Mouse (Mus musculus) heart, adult 18-20 months (tissue): ENCODE results near the gene Rpp25l. TPM values are rescaled to one million over a fixed set of nuclear protein-coding genes. Genes with fewer than 3 reads are reported as not detected.

Experiments used
- DNase-seq, 2 experiments: peaks; one replicate each; pipeline ENCODE4 v3.0.0; 2021 to 2022; ENCODE audit warnings: mixed read lengths in 1 of 2
- total RNA-seq, 2 experiments: library from RNA; stranded (reverse); gene quantifications; 2 replicates each; pipeline ENCODE4 v1.2.3; 2021

Gene Rpp25l
- total RNA-seq, 2 experiments from 2014 or later: 35.0 to 37.3 TPM

GRCm38 (mm10) chr4:41671500-41671899 is 41.8 kb downstream of the Rpp25l start:
- no peak for DNase-seq

GRCm38 (mm10) chr4:41670836-41671235 is 42.5 kb downstream of the Rpp25l start:
- DNase-seq: no peak

DNA sequence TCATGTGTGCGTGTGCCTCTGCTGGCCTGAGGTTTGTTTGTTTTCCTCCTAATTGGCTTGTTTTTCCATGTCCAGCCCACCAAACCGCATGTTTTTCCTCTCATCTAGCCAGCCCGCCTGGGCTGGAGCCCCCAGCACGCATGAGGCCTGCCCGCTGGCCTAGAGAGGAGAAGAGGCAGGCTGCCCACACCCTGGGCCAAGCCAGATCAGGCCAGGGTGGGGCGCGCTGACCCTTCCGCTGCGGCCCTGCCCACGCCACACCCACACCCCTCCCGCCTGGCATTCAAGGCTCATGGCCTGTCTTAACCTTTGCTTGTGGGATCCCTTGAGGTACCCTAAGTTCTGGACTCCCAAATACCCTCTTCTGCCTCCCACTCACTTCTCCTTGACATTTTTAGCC is 46.7 kb downstream of the Rpp25l start:
- peak in 1 of 2 experiments; percentile 17 for DNase-seq

- no peak for DNase-seq
These were observed 48.2 kb downstream of the Rpp25l start for GRCm38 (mm10) chr4:41665009-41665675.

- DNase-seq: no peak
These were observed 48.8 kb downstream of the Rpp25l start for GRCm38 (mm10) chr4:41664533-41664932.

- DNase-seq: no peak
These were observed 49.7 kb downstream of the Rpp25l start for GRCm38 (mm10) chr4:41663614-41664013.

DNA sequence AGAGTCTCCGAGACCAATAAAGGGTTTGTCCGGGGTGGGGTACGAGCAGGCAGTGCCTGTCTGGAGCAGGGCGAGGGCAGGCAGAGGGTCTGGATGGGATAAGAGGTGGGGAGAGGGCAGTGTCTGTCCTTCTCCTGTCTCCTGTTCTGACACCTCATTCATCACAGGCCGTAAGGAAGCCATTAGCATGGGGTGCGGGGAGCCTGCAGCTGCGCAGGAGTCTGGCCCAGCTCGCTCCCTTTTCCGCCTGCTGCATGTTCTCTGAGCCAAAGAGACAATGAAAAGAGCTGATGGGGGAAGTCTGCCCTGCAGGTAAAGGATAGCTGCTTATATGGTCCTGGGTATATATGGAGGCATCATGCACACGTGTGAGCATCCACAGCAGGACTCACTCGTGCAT is 50.6 kb downstream of the Rpp25l start:
- no peak for DNase-seq

Other genes with a start within 250 kb of the Rpp25l start
- under 1 TPM; 0.45 to 0.46 TPM for gene Kif24, start 248.6 kb downstream of the Rpp25l start, total RNA-seq
- gene Nudt2, start 248.4 kb downstream of the Rpp25l start, total RNA-seq: 10 to 100 TPM; 30.6 to 35.9 TPM
- gene AI464131, start 210.5 kb downstream of the Rpp25l start, total RNA-seq: 10 to 100 TPM; 12.0 to 13.2 TPM
- under 1 TPM in 1 of 2 experiments, not detected in 1; 0.87 TPM for gene 1110017D15Rik, start 196.2 kb downstream of the Rpp25l start, total RNA-seq
- 10 to 100 TPM; 11.3 to 12.8 TPM for gene Fam219a, start 144.0 kb downstream of the Rpp25l start, total RNA-seq
- gene Dnaic1, start 143.8 kb downstream of the Rpp25l start, total RNA-seq: 1 to 10 TPM; 2.7 to 3.8 TPM
- 10 to 100 TPM in 1 of 2 experiments, 1 to 10 TPM in 1; 9.7 to 11.0 TPM for gene Enho, start 73.2 kb downstream of the Rpp25l start, total RNA-seq
- 1 to 10 TPM; 3.3 to 4.4 TPM for gene Cntfr, start 16.4 kb downstream of the Rpp25l start, total RNA-seq
- 100 to 1,000 TPM; 105 TPM for gene Il11ra1, start 13.5 kb downstream of the Rpp25l start, total RNA-seq
- gene Dctn3, start 9.6 kb upstream of the Rpp25l start, total RNA-seq: 10 to 100 TPM; 70.4 to 79.1 TPM
- gene Arid3c, start 17.6 kb upstream of the Rpp25l start, total RNA-seq: not detected
- 10 to 100 TPM; 50.8 to 55.4 TPM for gene Galt, start 41.7 kb upstream of the Rpp25l start, total RNA-seq
- 10 to 100 TPM; 17.8 to 20.9 TPM for gene Sigmar1, start 42.6 kb upstream of the Rpp25l start, total RNA-seq
- gene Ccl27a, start 60.7 kb upstream of the Rpp25l start, total RNA-seq: 10 to 100 TPM; 16.6 to 17.9 TPM
- gene Gm21541, start 190.1 kb upstream of the Rpp25l start, total RNA-seq: not detected
- under 1 TPM; 0.57 to 0.59 TPM for gene Gm20878, start 228.0 kb upstream of the Rpp25l start, total RNA-seq